Mouse (Mus musculus): ENCODE data around the gene Icam5. TPM values are rescaled to one million over a fixed set of nuclear protein-coding genes. Genes with fewer than 3 reads are reported as not detected.

The Icam5 gene
- polyA plus RNA-seq, 1 experiment = 4.2 TPM

DNA sequence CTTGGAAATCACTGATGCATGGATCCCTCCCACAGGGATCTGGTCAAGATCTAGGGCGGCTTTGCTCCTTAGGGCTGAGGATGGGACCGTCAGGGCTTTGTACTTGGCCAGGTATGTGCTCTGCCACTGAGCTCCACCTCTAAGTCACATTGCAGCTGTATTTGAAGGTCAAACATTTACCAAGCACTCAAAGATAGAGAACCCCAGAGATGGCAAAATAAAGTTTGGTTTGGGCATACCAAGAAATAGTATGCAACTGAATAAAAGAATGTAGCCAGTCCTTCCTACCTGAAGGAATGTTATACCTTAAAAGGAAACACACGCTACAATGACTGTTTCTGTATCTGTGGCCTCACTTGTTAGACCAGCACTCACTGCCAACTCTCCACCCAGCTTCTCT lies 10.5 kb upstream of the Icam5 start:
- Histone ChIP-seq H3K27ac (ENCODE audit: control insufficient read depth, insufficient read depth, low read depth, low read length) (no peak overlapping the region), H3K4me1 (ENCODE audit: control insufficient read depth, insufficient read depth, low read length) (peaks cover 9% of the 10 kb centered on the region), H3K36me3 (ENCODE audit: control insufficient read depth, insufficient read depth, low read length) (no peaks in the 10 kb centered on the region), H3K27me3 (ENCODE audit: control insufficient read depth, insufficient read depth, low read length) (no peaks in the 10 kb centered on the region), H3K4me3 (ENCODE audit: control insufficient read depth, low read depth, low read length) (no peak overlapping the region)
- TF ChIP-seq CTCF (IDR thresholded peaks at IDR 0.05; ENCODE audit: control insufficient read depth, insufficient read depth, insufficient replicate concordance, low read depth, low read length) (no peak), POLR2A (IDR thresholded peaks at IDR 0.05; ENCODE audit: control insufficient read depth, low read depth, low read length) (no peak)

GRCm38 (mm10) chr9:21022288-21022687 lies 9.6 kb upstream of the Icam5 start:
- no peaks in the 10 kb centered on the region for H3K27me3 ChIP-seq (ENCODE audit: control insufficient read depth, insufficient read depth, low read length)
- no peaks in the 10 kb centered on the region for H3K36me3 ChIP-seq (ENCODE audit: control insufficient read depth, insufficient read depth, low read length)
- no peak overlapping the region for H3K27ac ChIP-seq (ENCODE audit: control insufficient read depth, insufficient read depth, low read depth, low read length)
- no peak for TF ChIP-seq CTCF (IDR thresholded peaks at IDR 0.05; ENCODE audit: control insufficient read depth, insufficient read depth, insufficient replicate concordance, low read depth, low read length)
- TF ChIP-seq POLR2A (IDR thresholded peaks at IDR 0.05; ENCODE audit: control insufficient read depth, low read depth, low read length) = no peak
- peaks cover 3% of the 10 kb centered on the region for H3K4me1 ChIP-seq (ENCODE audit: control insufficient read depth, insufficient read depth, low read length)
- no peak overlapping the region for H3K4me3 ChIP-seq (ENCODE audit: control insufficient read depth, low read depth, low read length)

- H3K36me3 ChIP-seq (ENCODE audit: control insufficient read depth, insufficient read depth, low read length) = no peaks in the 10 kb centered on the region
- TF ChIP-seq CTCF (IDR thresholded peaks at IDR 0.05; ENCODE audit: control insufficient read depth, insufficient read depth, insufficient replicate concordance, low read depth, low read length) (no peak), POLR2A (IDR thresholded peaks at IDR 0.05; ENCODE audit: control insufficient read depth, low read depth, low read length) (no peak)
- no peak overlapping the region for H3K27ac ChIP-seq (ENCODE audit: control insufficient read depth, insufficient read depth, low read depth, low read length)
- H3K4me3 ChIP-seq (ENCODE audit: control insufficient read depth, low read depth, low read length) = no peak overlapping the region
- peaks cover 2% of the 10 kb centered on the region; the same call in 1 of the 2 replicates for H3K4me1 ChIP-seq (ENCODE audit: control insufficient read depth, insufficient read depth, low read length)
- H3K27me3 ChIP-seq (ENCODE audit: control insufficient read depth, insufficient read depth, low read length) = no peaks in the 10 kb centered on the region
Measured at GRCm38 (mm10) chr9:21022726-21023125, 9.1 kb upstream of the Icam5 start.

GRCm38 (mm10) chr9:21025258-21025810 lies 6.5 kb upstream of the Icam5 start:
- no peak overlapping the region for H3K27ac ChIP-seq (ENCODE audit: control insufficient read depth, insufficient read depth, low read depth, low read length)

GRCm38 (mm10) chr9:21026849-21027248 lies 5.0 kb upstream of the Icam5 start:
- TF ChIP-seq CTCF (IDR thresholded peaks at IDR 0.05; ENCODE audit: control insufficient read depth, insufficient read depth, insufficient replicate concordance, low read depth, low read length) (no peak), POLR2A (IDR thresholded peaks at IDR 0.05; ENCODE audit: control insufficient read depth, low read depth, low read length) (no peak)
- H3K4me3 ChIP-seq (ENCODE audit: control insufficient read depth, low read depth, low read length) = no peak overlapping the region
- no peaks in the 10 kb centered on the region for H3K27me3 ChIP-seq (ENCODE audit: control insufficient read depth, insufficient read depth, low read length)
- H3K36me3 ChIP-seq (ENCODE audit: control insufficient read depth, insufficient read depth, low read length) = no peaks in the 10 kb centered on the region
- no peak overlapping the region for H3K27ac ChIP-seq (ENCODE audit: control insufficient read depth, insufficient read depth, low read depth, low read length)
- H3K4me1 ChIP-seq (ENCODE audit: control insufficient read depth, insufficient read depth, low read length) = peaks cover 19% of the 10 kb centered on the region

More at GRCm38 (mm10) chr9:21025258-21025810, 6.5 kb upstream of the Icam5 start:
- no peaks in the 10 kb centered on the region for H3K36me3 ChIP-seq (ENCODE audit: control insufficient read depth, insufficient read depth, low read length)
- no peaks in the 10 kb centered on the region for H3K27me3 ChIP-seq (ENCODE audit: control insufficient read depth, insufficient read depth, low read length)
- TF ChIP-seq POLR2A (IDR thresholded peaks at IDR 0.05; ENCODE audit: control insufficient read depth, low read depth, low read length) = no peak
- no peak for TF ChIP-seq CTCF (IDR thresholded peaks at IDR 0.05; ENCODE audit: control insufficient read depth, insufficient read depth, insufficient replicate concordance, low read depth, low read length)
- H3K4me1 ChIP-seq (ENCODE audit: control insufficient read depth, insufficient read depth, low read length) = peaks cover 10% of the 10 kb centered on the region
- no peak overlapping the region for H3K4me3 ChIP-seq (ENCODE audit: control insufficient read depth, low read depth, low read length)

GRCm38 (mm10) chr9:21027774-21028290 lies 4.0 kb upstream of the Icam5 start:
- H3K4me3 ChIP-seq (ENCODE audit: control insufficient read depth, low read depth, low read length) = no peak overlapping the region
- H3K4me1 ChIP-seq (ENCODE audit: control insufficient read depth, insufficient read depth, low read length) = peaks cover 29% of the 10 kb centered on the region
- TF ChIP-seq CTCF (IDR thresholded peaks at IDR 0.05; ENCODE audit: control insufficient read depth, insufficient read depth, insufficient replicate concordance, low read depth, low read length) (no peak), POLR2A (IDR thresholded peaks at IDR 0.05; ENCODE audit: control insufficient read depth, low read depth, low read length) (no peak)
- no peak overlapping the region for H3K27ac ChIP-seq (ENCODE audit: control insufficient read depth, insufficient read depth, low read depth, low read length)
- no peaks in the 10 kb centered on the region for H3K36me3 ChIP-seq (ENCODE audit: control insufficient read depth, insufficient read depth, low read length)
- no peaks in the 10 kb centered on the region for H3K27me3 ChIP-seq (ENCODE audit: control insufficient read depth, insufficient read depth, low read length)

DNA sequence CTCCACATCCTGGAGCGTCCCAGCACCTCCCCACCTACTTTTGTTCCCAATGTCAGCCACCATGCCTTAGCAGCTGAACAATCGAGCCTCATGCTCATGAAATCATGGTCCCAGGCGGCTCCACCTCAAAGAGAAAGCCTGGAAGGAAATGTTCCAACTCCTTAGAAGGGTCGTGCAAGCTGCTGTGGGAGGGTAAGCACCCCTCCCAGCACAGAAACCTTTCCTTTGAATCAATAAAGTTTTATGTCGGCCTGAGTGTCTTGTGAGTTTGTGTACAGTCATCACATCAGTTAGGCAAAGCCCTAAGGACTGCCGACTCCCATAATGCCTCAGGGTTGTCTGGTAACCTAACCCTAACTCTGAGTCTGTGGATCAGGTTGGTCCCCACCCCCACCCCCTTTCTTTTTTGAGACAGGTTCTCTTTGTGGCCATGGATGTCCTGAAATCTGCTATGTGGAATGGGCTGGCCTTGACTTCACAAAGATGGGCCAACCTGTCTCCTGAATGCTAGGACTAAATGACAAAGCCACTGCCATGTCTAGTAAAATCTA lies 3.2 kb upstream of the Icam5 start:
- no peaks in the 10 kb centered on the region for H3K36me3 ChIP-seq (ENCODE audit: control insufficient read depth, insufficient read depth, low read length)
- no peak overlapping the region for H3K27ac ChIP-seq (ENCODE audit: control insufficient read depth, insufficient read depth, low read depth, low read length)
- peaks cover 36% of the 10 kb centered on the region for H3K4me1 ChIP-seq (ENCODE audit: control insufficient read depth, insufficient read depth, low read length)
- no peak overlapping the region for H3K4me3 ChIP-seq (ENCODE audit: control insufficient read depth, low read depth, low read length)
- TF ChIP-seq CTCF (IDR thresholded peaks at IDR 0.05; ENCODE audit: control insufficient read depth, insufficient read depth, insufficient replicate concordance, low read depth, low read length) = no peak
- TF ChIP-seq POLR2A (IDR thresholded peaks at IDR 0.05; ENCODE audit: control insufficient read depth, low read depth, low read length) = no peak
- H3K27me3 ChIP-seq (ENCODE audit: control insufficient read depth, insufficient read depth, low read length) = no peaks in the 10 kb centered on the region
